Comparison of ENCODE assay signal across 11 mouse cellular contexts in the genomic region with DNA sequence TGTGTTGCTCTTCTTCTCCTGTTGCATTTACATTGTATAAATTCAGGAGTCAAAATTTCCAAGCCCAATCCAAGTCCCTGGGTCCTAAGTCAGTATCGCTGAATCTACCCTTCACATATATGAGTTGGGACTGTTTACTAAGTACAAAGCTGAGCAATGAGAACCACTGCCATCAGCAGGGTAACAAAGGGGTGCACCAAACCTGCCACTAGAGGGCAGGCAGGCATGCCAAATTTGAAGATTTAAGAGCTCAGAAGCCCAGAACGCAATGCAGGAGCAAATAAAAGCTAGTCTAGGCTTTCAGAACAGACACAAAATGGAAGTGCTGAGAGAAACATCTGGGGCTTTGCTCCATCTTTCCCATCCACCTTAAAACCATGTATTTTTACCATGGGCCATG.
DNase-seq lines count a peak whose midpoint lies in the region; ATAC-seq and TF ChIP-seq lines count a peak whose summit lies in the region.
"Had no signal": no experiment of that assay in that cellular context is flagged by ENCODE, and none has a peak within 500 bp of the region (broad histone marks: within the 10 kb centered on the region; RNA-seq: fewer than 3 reads in every experiment).

No protein-coding gene starts in this region.

- whole genome bisulfite sequencing in liver, adult 2 months, result 32% methylated on average over 2 of the region's 2 CpGs
- WGBS in liver, embryonic 11.5 days, result 40% methylated on average over 2 of the region's 2 CpGs
- 28% methylated on average over 2 of the region's 2 CpGs for WGBS in midbrain, postnatal 0 days

- no peaks in the 10 kb centered on the region for H3K4me1 ChIP-seq in liver, adult 2 months (ENCODE audit: control insufficient read depth, insufficient read depth, low read length)
- no peaks in the 10 kb centered on the region for H3K4me1 ChIP-seq in liver, embryonic 11.5 days (replicated peaks; ENCODE audit: control insufficient read depth, insufficient read depth, low read length)
- no peaks in the 10 kb centered on the region for H3K4me1 ChIP-seq in midbrain, postnatal 0 days (ENCODE audit: insufficient read depth, low read length)
- H3K4me1 ChIP-seq: embryonic facial prominence, embryonic 15.5 days; limb, embryonic 15.5 days; stomach, embryonic 15.5 days had no signal

- H3K4me3 ChIP-seq in liver, adult 2 months (ENCODE audit: insufficient read depth, low read depth, low read length), result no peak overlapping the region
- H3K4me3 ChIP-seq in liver, embryonic 11.5 days (ENCODE audit: low read depth, low read length), result no peak overlapping the region
- H3K4me3 ChIP-seq in midbrain, postnatal 0 days (ENCODE audit: low read depth, low read length), result no peak overlapping the region
- H3K4me3 ChIP-seq: embryonic facial prominence, embryonic 15.5 days; limb, embryonic 15.5 days; stomach, embryonic 15.5 days had no signal

- H3K79me2 ChIP-seq in liver, adult 2 months (ENCODE audit: control insufficient read depth, insufficient read depth, low read length), result no peaks in the 10 kb centered on the region

- H3K27me3 ChIP-seq in liver, adult 2 months (ENCODE audit: control insufficient read depth, insufficient read depth, low read length), result no peaks in the 10 kb centered on the region
- H3K27me3 ChIP-seq in liver, embryonic 11.5 days (replicated peaks; ENCODE audit: control insufficient read depth, insufficient read depth, low read length), result peaks cover 13% of the 10 kb centered on the region
- no peaks in the 10 kb centered on the region for H3K27me3 ChIP-seq in midbrain, postnatal 0 days (ENCODE audit: insufficient read depth, low read length)
- H3K27me3 ChIP-seq: stomach, embryonic 15.5 days had no signal

- TF ChIP-seq POLR2A in liver, adult 2 months (IDR thresholded peaks at IDR 0.05; ENCODE audit: extremely low read depth, insufficient read depth, low read length), result no peak

- H3K27ac ChIP-seq in liver, adult 2 months (replicated peaks; ENCODE audit: insufficient read depth, low read depth, low read length), result no peak overlapping the region
- no peak overlapping the region for H3K27ac ChIP-seq in liver, embryonic 11.5 days (ENCODE audit: low read depth, low read length)
- H3K27ac ChIP-seq in midbrain, postnatal 0 days (ENCODE audit: low read depth, low read length), result no peak overlapping the region
- H3K27ac ChIP-seq: embryonic facial prominence, embryonic 15.5 days; limb, embryonic 15.5 days; stomach, embryonic 15.5 days had no signal

- no peaks in the 10 kb centered on the region for H3K36me3 ChIP-seq in liver, adult 2 months (ENCODE audit: control insufficient read depth, insufficient read depth, low read length)
- H3K36me3 ChIP-seq in liver, embryonic 11.5 days (ENCODE audit: control insufficient read depth, insufficient read depth, low read length), result no peaks in the 10 kb centered on the region
- no peaks in the 10 kb centered on the region for H3K36me3 ChIP-seq in midbrain, postnatal 0 days (ENCODE audit: insufficient read depth, low read length)
- H3K36me3 ChIP-seq: embryonic facial prominence, embryonic 15.5 days; limb, embryonic 15.5 days; stomach, embryonic 15.5 days had no signal

- peak; percentile 60; the same call in 1 of the 2 replicates for TF ChIP-seq CTCF in liver, adult 2 months (IDR thresholded peaks at IDR 0.05; ENCODE audit: low read depth, low read length)
- TF ChIP-seq CTCF in midbrain, postnatal 0 days (IDR thresholded peaks at IDR 0.05), result peak; percentile 80

- no peak for ATAC-seq in liver, embryonic 11.5 days (replicated peaks; ENCODE audit: low FRiP score)
- ATAC-seq in midbrain, postnatal 0 days (ENCODE audit: low FRiP score), result no peak
- ATAC-seq in monocyte, adult 5-6 weeks (replicated peaks; ENCODE audit: insufficient number of reproducible peaks, low FRiP score, low TSS enrichment, poor library complexity, severe bottlenecking), result no peak

- peak; percentile 13 for DNase-seq in liver, adult 2 months (ENCODE audit: extremely low read depth, low read depth, low spot score)
- DNase-seq in liver, embryonic 11.5 days (ENCODE audit: low spot score), result no peak
- DNase-seq in R1 (ENCODE audit: low read depth, low spot score), result peak; percentile 33
- DNase-seq in cerebellum, adult 9-10 months, result peak; percentile 72
- DNase-seq in heart, postnatal 10 days, result peak; percentile 45 to 55
- peak; percentile 61 to 63 for DNase-seq in left cerebral cortex, postnatal 14 days (ENCODE audit: low spot score in 2 of 2)
- DNase-seq in midbrain, postnatal 0 days (ENCODE audit: low spot score), result peak; percentile 70

- no peaks in the 10 kb centered on the region for H3K9me3 ChIP-seq in liver, embryonic 11.5 days (ENCODE audit: control insufficient read depth, low read length)
- H3K9me3 ChIP-seq in midbrain, postnatal 0 days (ENCODE audit: low read length), result no peaks in the 10 kb centered on the region
- H3K9me3 ChIP-seq: embryonic facial prominence, embryonic 15.5 days; limb, embryonic 15.5 days; stomach, embryonic 15.5 days had no signal

- no peak overlapping the region for H3K9ac ChIP-seq in liver, adult 2 months (ENCODE audit: low read depth, low read length)
- H3K9ac ChIP-seq in liver, embryonic 11.5 days (ENCODE audit: low read depth, low read length), result no peak overlapping the region
- H3K9ac ChIP-seq in midbrain, postnatal 0 days (replicated peaks; ENCODE audit: low read length, poor library complexity, severe bottlenecking), result no peak overlapping the region
- H3K9ac ChIP-seq: embryonic facial prominence, embryonic 15.5 days; limb, embryonic 15.5 days; stomach, embryonic 15.5 days had no signal

- no peak overlapping the region for H3K4me2 ChIP-seq in liver, embryonic 11.5 days
- no peak overlapping the region for H3K4me2 ChIP-seq in midbrain, postnatal 0 days (ENCODE audit: low read depth, low read length, poor library complexity, severe bottlenecking)
- H3K4me2 ChIP-seq: embryonic facial prominence, embryonic 15.5 days; limb, embryonic 15.5 days; stomach, embryonic 15.5 days had no signal

- intact Hi-C loops in heart, postnatal 10 days (cut with DNase I), result loop anchor here (2.0 to 5.0 kb wide), 2 partner anchors 190 to 274 kb away; no protein-coding TSS in a partner anchor
- intact Hi-C loops in left cerebral cortex, postnatal 14 days (cut with DNase I), result no loop called here
